Mouse (Mus musculus): ENCODE measurements around the gene Magoh. TPM values are rescaled to one million over a fixed set of nuclear protein-coding genes. Genes with fewer than 3 reads are reported as not detected.

The Magoh gene
- total and polyA plus RNA-seq, 3 experiments, result 207 to 276 TPM; not detected in 1

- no peak overlapping the region for H3K9ac ChIP-seq (ENCODE audit: control insufficient read depth, low read depth, low read length, poor library complexity, severe bottlenecking)
- DNase-seq (ENCODE audit: low read depth, low spot score), result no peak
- H3K4me1 ChIP-seq (ENCODE audit: control insufficient read depth in 1 of 2, insufficient read depth in 2 of 2, low read length in 2 of 2), result no peaks in the 10 kb centered on the region
- no peaks in the 10 kb centered on the region for H3K79me2 ChIP-seq (ENCODE audit: control insufficient read depth, insufficient read depth, low read length, poor library complexity)
- H3K27ac ChIP-seq (ENCODE audit: control insufficient read depth, low read depth, low read length), result no peak overlapping the region
- H3K27me3 ChIP-seq (ENCODE audit: control insufficient read depth in 1 of 2, insufficient read depth in 2 of 2, low read length in 2 of 2), result no peaks in the 10 kb centered on the region
- H3K4me3 ChIP-seq (ENCODE audit: control insufficient read depth in 1 of 2, insufficient read depth in 1 of 2, low read depth in 2 of 2, low read length in 2 of 2), result no peak overlapping the region
- H3K9me3 ChIP-seq (replicated peaks; ENCODE audit: insufficient read depth, low read length), result no peaks in the 10 kb centered on the region
- TF ChIP-seq SMC3 (IDR thresholded peaks at IDR 0.05; ENCODE audit: low read depth, low read length), result no peak
- no peaks in the 10 kb centered on the region; a peak in 1 of 4 replicates for H3K36me3 ChIP-seq (ENCODE audit: control insufficient read depth in 1 of 2, insufficient read depth in 2 of 2, low read length in 2 of 2)
Observed at GRCm38 (mm10) chr4:107899211-107899927, 19.8 kb downstream of the Magoh start.

- H3K27ac ChIP-seq (ENCODE audit: control insufficient read depth, low read depth, low read length), result no peak overlapping the region
- no peaks in the 10 kb centered on the region for H3K79me2 ChIP-seq (ENCODE audit: control insufficient read depth, insufficient read depth, low read length, poor library complexity)
- H3K9me3 ChIP-seq (replicated peaks; ENCODE audit: insufficient read depth, low read length), result no peaks in the 10 kb centered on the region
- no peaks in the 10 kb centered on the region for H3K27me3 ChIP-seq (ENCODE audit: control insufficient read depth in 1 of 2, insufficient read depth in 2 of 2, low read length in 2 of 2)
- no peak for DNase-seq (ENCODE audit: low read depth, low spot score)
- no peak overlapping the region for H3K4me3 ChIP-seq (ENCODE audit: control insufficient read depth in 1 of 2, insufficient read depth in 1 of 2, low read depth in 2 of 2, low read length in 2 of 2)
- no peak for TF ChIP-seq GATA1 (IDR thresholded peaks at IDR 0.05; ENCODE audit: low read depth, low read length)
- TF ChIP-seq CHD2 (IDR thresholded peaks at IDR 0.05; ENCODE audit: low read length), result no peak
- no peak overlapping the region for H3K9ac ChIP-seq (ENCODE audit: control insufficient read depth, low read depth, low read length, poor library complexity, severe bottlenecking)
- H3K4me1 ChIP-seq (ENCODE audit: control insufficient read depth in 1 of 2, insufficient read depth in 2 of 2, low read length in 2 of 2), result no peaks in the 10 kb centered on the region
- H3K36me3 ChIP-seq (ENCODE audit: control insufficient read depth in 1 of 2, insufficient read depth in 2 of 2, low read length in 2 of 2), result no peaks in the 10 kb centered on the region; a peak in 1 of 4 replicates
Observed at GRCm38 (mm10) chr4:107900206-107900605, 20.7 kb downstream of the Magoh start.

GRCm38 (mm10) chr4:107904252-107904651 lies 24.7 kb downstream of the Magoh start:
- no peaks in the 10 kb centered on the region for H3K4me1 ChIP-seq (ENCODE audit: control insufficient read depth in 1 of 2, insufficient read depth in 2 of 2, low read length in 2 of 2)
- no peaks in the 10 kb centered on the region for H3K36me3 ChIP-seq (ENCODE audit: control insufficient read depth in 1 of 2, insufficient read depth in 2 of 2, low read length in 2 of 2)
- H3K9me3 ChIP-seq (replicated peaks; ENCODE audit: insufficient read depth, low read length), result no peaks in the 10 kb centered on the region
- no peak overlapping the region for H3K4me3 ChIP-seq (ENCODE audit: control insufficient read depth in 1 of 2, insufficient read depth in 1 of 2, low read depth in 2 of 2, low read length in 2 of 2)
- H3K27me3 ChIP-seq (ENCODE audit: control insufficient read depth in 1 of 2, insufficient read depth in 2 of 2, low read length in 2 of 2), result no peaks in the 10 kb centered on the region
- no peak for TF ChIP-seq MAFK (IDR thresholded peaks at IDR 0.05; ENCODE audit: borderline replicate concordance, low read depth, low read length)
- TF ChIP-seq HCFC1 (IDR thresholded peaks at IDR 0.05; ENCODE audit: low read depth, low read length), result no peak
- no peak for TF ChIP-seq ETS1 (IDR thresholded peaks at IDR 0.05; ENCODE audit: low read depth, low read length)
- TF ChIP-seq NRF1 (IDR thresholded peaks at IDR 0.05; ENCODE audit: insufficient read depth, low read depth, low read length, poor library complexity, severe bottlenecking), result no peak
- no peak for TF ChIP-seq MEF2A (IDR thresholded peaks at IDR 0.05; ENCODE audit: extremely low read depth, insufficient replicate concordance, low read depth, low read length, poor library complexity, severe bottlenecking)
- no peak for TF ChIP-seq NELFE (IDR thresholded peaks at IDR 0.05; ENCODE audit: low read depth, low read length)
- no peak for TF ChIP-seq POLR2AphosphoS2 (IDR thresholded peaks at IDR 0.05; ENCODE audit: low read length)
- TF ChIP-seq UBTF (IDR thresholded peaks at IDR 0.05; ENCODE audit: borderline replicate concordance, insufficient read depth, low read depth, low read length), result no peak
- TF ChIP-seq CTCF (IDR thresholded peaks at IDR 0.05 in 2 of 3, conservative IDR thresholded peaks at IDR 0.05 in 1 of 3; ENCODE audit: control insufficient read depth in 1 of 3, insufficient read depth in 1 of 3, low read depth in 2 of 3, low read length in 3 of 3, poor library complexity in 1 of 3, severe bottlenecking in 1 of 3), result no peak
- no peaks in the 10 kb centered on the region for H3K79me2 ChIP-seq (ENCODE audit: control insufficient read depth, insufficient read depth, low read length, poor library complexity)
- H3K9ac ChIP-seq (ENCODE audit: control insufficient read depth, low read depth, low read length, poor library complexity, severe bottlenecking), result no peak overlapping the region
- DNase-seq (ENCODE audit: low read depth, low spot score), result no peak
- H3K27ac ChIP-seq (ENCODE audit: control insufficient read depth, low read depth, low read length), result no peak overlapping the region

Measured in MEL (cell line).